Comparison of ENCODE assay signal across 14 mouse cellular contexts in the genomic region with DNA sequence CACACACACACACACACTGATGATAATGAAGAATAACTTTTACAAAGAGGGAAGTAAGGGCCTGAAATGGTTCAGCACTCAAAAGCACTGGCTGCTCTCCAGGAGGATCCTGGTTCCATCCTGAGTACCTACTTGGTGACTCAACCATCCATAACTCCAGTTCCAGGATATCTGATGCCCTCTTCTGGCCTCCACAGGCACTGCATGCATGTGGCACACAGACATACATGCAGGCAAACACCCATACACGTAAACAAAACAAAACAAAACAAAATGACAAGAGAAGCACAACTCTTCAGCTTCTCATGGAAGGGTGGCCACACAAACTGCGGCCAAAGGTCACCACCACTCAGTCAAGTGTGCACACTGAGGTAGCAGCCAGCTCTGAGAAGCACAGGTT.
A peak's percentile ranks its signal among the peaks of the same experiment; 100 is the strongest.
DNase-seq lines count a peak whose midpoint lies in the region; ATAC-seq and TF ChIP-seq lines count a peak whose summit lies in the region.
"Had no signal": no experiment of that assay in that cellular context is flagged by ENCODE, and none has a peak within 500 bp of the region (broad histone marks: within the 10 kb centered on the region; RNA-seq: fewer than 3 reads in every experiment).

No protein-coding gene starts in this region.

- H3K27me3 ChIP-seq in forebrain, embryonic 11.5 days (ENCODE audit: control insufficient read depth, insufficient read depth, low read length), result no peaks in the 10 kb centered on the region
- H3K27me3 ChIP-seq: heart, embryonic 15.5 days had no signal

- no peaks in the 10 kb centered on the region for H3K9me3 ChIP-seq in forebrain, embryonic 11.5 days (ENCODE audit: control insufficient read depth, low read length)
- H3K9me3 ChIP-seq: heart, embryonic 15.5 days had no signal

- peak; percentile 12 for DNase-seq in CD4-positive, CD25-positive, alpha-beta regulatory T cell, adult 2 months (ENCODE audit: low read depth, low spot score)
- no peak for DNase-seq in left cerebral cortex, adult 2 months (ENCODE audit: extremely low spot score in 1 of 2, low spot score in 2 of 2)
- DNase-seq in left cerebral cortex, postnatal 10 days (ENCODE audit: extremely low spot score in 1 of 2, low spot score in 2 of 2), result no peak
- DNase-seq in 3T3-L1 (ENCODE audit: low read depth, low spot score), result peak; percentile 20
- peak; percentile 72 for DNase-seq in ZHBTc4 (ENCODE audit: low read depth, low spot score)
- no peak for DNase-seq in forebrain, embryonic 11.5 days (ENCODE audit: low spot score)
- DNase-seq in adrenal gland, adult (ENCODE audit: inconsistent age in 2 of 2, low spot score in 1 of 2), result no peak
- DNase-seq: gastrocnemius, postnatal 10 days; spleen, adult 18-20 months had no signal

- no peak overlapping the region for H3K27ac ChIP-seq in left cerebral cortex, adult 2 months
- no peak overlapping the region for H3K27ac ChIP-seq in forebrain, embryonic 11.5 days (ENCODE audit: low read depth, low read length)
- H3K27ac ChIP-seq: forebrain, embryonic 10.5 days; heart, embryonic 15.5 days; limb, embryonic 13.5 days had no signal

- ATAC-seq in CD4-positive, CD25-positive, alpha-beta regulatory T cell, adult 4 months, result no peak
- no peak for ATAC-seq in forebrain, embryonic 11.5 days (replicated peaks; ENCODE audit: low FRiP score)

- no peak overlapping the region for H3K4me2 ChIP-seq in forebrain, embryonic 11.5 days (ENCODE audit: low read depth, low read length, severe bottlenecking)
- H3K4me2 ChIP-seq: heart, embryonic 15.5 days; limb, embryonic 13.5 days had no signal

- no peak overlapping the region for H3K4me3 ChIP-seq in left cerebral cortex, adult 2 months
- no peak overlapping the region for H3K4me3 ChIP-seq in forebrain, embryonic 11.5 days (ENCODE audit: low read depth, low read length)
- H3K4me3 ChIP-seq: forebrain, embryonic 10.5 days; heart, embryonic 15.5 days; limb, embryonic 13.5 days; myocyte had no signal

- H3K9ac ChIP-seq in forebrain, embryonic 11.5 days (ENCODE audit: low read length), result no peak overlapping the region
- H3K9ac ChIP-seq: heart, embryonic 15.5 days; limb, embryonic 13.5 days had no signal

- H3K4me1 ChIP-seq in forebrain, embryonic 11.5 days (replicated peaks; ENCODE audit: control insufficient read depth, insufficient read depth, low read length), result no peaks in the 10 kb centered on the region

- 85% methylated on average over 2 of the region's 2 CpGs for WGBS in forebrain, embryonic 11.5 days

- no peaks in the 10 kb centered on the region for H3K36me3 ChIP-seq in forebrain, embryonic 11.5 days (ENCODE audit: control insufficient read depth, insufficient read depth, low read length)
- H3K36me3 ChIP-seq: forebrain, embryonic 10.5 days; heart, embryonic 15.5 days; limb, embryonic 13.5 days had no signal

- peak; percentile 29 for TF ChIP-seq CTCF in left cerebral cortex, adult 2 months (IDR thresholded peaks at IDR 0.05)

- intact Hi-C loops in left cerebral cortex, adult 2 months (cut with DNase I), result no loop called here
- intact Hi-C loops in left cerebral cortex, postnatal 10 days (cut with DNase I), result no loop called here

Comparison
In these comparisons a context has a peak if more than half of its experiments do, and no peak if none do; other contexts are left out.
1. DNase-seq: peak in CD4-positive, CD25-positive, alpha-beta regulatory T cell, adult 2 months (single experiment), 3T3-L1 (single experiment) and ZHBTc4 (single experiment); none in left cerebral cortex, adult 2 months (0 of 2), left cerebral cortex, postnatal 10 days (0 of 2), forebrain, embryonic 11.5 days (single experiment) and adrenal gland, adult (0 of 2).